Mouse (Mus musculus): ENCODE data around the gene Znhit2. TPM values are rescaled to one million over a fixed set of nuclear protein-coding genes. Genes with fewer than 3 reads are reported as not detected.

Znhit2 gene
- 13.5 and 15.6 TPM in 2 replicates for polyA plus RNA-seq (2012; rRNA removed)

DNA sequence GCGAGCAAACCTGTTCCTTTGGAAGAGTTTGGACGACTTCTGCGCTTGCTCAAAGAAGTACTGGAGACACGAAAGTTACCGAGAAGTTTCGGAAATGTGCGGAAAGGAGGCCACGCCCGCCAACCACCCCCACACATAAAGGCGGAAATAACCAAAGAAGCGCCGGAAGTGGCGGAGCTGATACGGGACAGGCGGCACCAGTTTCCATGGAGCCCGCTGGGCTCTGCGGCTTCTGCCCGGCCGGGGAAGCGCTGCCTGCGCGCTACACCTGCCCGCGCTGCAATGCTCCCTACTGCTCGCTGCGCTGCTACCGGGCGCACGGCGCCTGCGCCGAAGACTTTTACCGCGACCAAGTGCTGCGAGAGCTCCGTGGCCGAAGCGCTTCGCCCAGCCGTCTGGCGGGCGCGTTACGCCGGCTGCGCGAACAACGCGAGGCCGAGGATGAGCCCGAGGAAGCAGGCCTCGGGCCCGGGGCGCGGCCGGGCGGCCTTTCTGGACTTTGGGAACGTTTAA, at the start of gene Znhit2:
TSS of gene Znhit2 (plus strand) at position 172 of the 513 bp plus-strand sequence.

GRCm38 (mm10) chr19:6015511-6016315, 45.3 kb upstream of the Znhit2 start, which contains the start of gene Capn1:
Gene Capn1 (minus strand): TSS chr19:6015897.

GRCm38 (mm10) chr19:6046294-6047153, 14.5 kb upstream of the Znhit2 start, which contains the start of gene Syvn1:
Gene Syvn1 (plus strand): TSS chr19:6046576.

GRCm38 (mm10) chr19:6057313-6058096, 3.5 kb upstream of the Znhit2 start, which contains the start of the genes Mrpl49 and Fau:
Gene Mrpl49 (minus strand): TSS chr19:6057785.
Gene Fau (plus strand): TSS chr19:6057844.

GRCm38 (mm10) chr19:6067724-6068415, 6.9 kb downstream of the Znhit2 start, which contains the start of gene Tm7sf2:
Gene Tm7sf2 (minus strand): TSS chr19:6068373.

GRCm38 (mm10) chr19:6076564-6077393, 15.8 kb downstream of the Znhit2 start, which contains the start of gene Vps51:
Gene Vps51 (minus strand): TSS chr19:6077231.

GRCm38 (mm10) chr19:6079983-6080480, 19.0 kb downstream of the Znhit2 start, which contains the start of gene Tmem262:
Gene Tmem262 (plus strand): TSS chr19:6080033.

GRCm38 (mm10) chr19:6082156-6082555, 21.2 kb downstream of the Znhit2 start, which contains the start of gene Gm28374:
Gene Gm28374 (minus strand): TSS chr19:6082256.

GRCm38 (mm10) chr19:6084478-6085248, 23.7 kb downstream of the Znhit2 start, which contains the start of the genes Zfpl1 and Cdca5:
Gene Zfpl1 (minus strand): TSS chr19:6084956.
Gene Cdca5 (plus strand): TSS chr19:6084983.

DNA sequence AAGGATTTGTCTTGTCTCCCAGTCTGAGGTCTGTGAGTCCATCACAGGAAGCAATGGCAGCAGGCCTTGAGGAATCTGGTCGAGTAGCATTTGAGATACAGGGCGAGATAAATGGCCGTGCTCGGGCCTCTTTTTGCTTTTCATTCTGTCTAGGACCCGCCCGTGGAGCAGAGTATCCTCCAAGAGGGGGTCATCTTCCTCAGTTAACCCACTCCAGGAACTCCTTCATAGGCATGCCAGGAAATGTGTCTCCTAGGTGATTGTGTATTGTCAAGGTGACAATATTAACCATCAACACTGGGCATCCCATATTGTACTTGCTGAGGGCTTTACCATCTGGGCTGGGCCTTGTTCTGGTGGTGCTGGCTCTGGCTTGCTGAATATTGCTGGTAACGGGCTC, 33.1 kb downstream of the Znhit2 start, which contains the start of gene AC131692.1:
TSS of gene AC131692.1 (plus strand) at position 301 of the 400 bp plus-strand sequence.

DNA sequence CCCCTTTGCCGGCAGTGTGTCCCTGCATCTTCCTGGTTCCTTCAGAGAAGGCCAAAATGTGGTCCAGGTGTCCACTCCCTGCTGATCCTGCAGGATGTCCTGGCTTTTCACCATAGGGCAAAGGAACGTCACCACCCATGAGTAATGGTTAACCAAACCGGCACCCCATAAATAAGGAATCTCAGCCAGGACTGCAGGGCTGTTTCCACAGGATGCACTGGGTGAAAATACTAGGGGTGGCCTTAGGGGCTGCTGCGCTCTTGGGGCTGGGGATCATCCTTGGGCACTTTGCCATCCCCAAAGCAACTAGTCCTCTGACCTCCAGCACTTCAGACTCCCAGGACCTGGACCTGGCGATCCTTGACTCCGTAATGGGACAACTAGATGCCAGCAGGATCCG, 44.6 kb downstream of the Znhit2 start, which contains the start of gene Naaladl1:
TSS of gene Naaladl1 (plus strand) at position 197 of the 400 bp plus-strand sequence.

Other genes with a start within 250 kb of the Znhit2 start
- 5.5 and 7.0 TPM in 2 replicates for gene Frmd8, start 185.9 kb upstream of the Znhit2 start, polyA plus RNA-seq (2012; rRNA removed)
- 5.2 and 7.1 TPM in 2 replicates for gene Slc25a45, start 183.4 kb upstream of the Znhit2 start, polyA plus RNA-seq (2012; rRNA removed)
- 2.2 and 2.7 TPM in 2 replicates for gene Tigd3, start 167.0 kb upstream of the Znhit2 start, polyA plus RNA-seq (2012; rRNA removed)
- gene Dpf2, start 148.2 kb upstream of the Znhit2 start, polyA plus RNA-seq (2012; rRNA removed): 31.1 and 35.5 TPM in 2 replicates
- gene Cdc42ep2, start 136.4 kb upstream of the Znhit2 start, polyA plus RNA-seq (2012; rRNA removed): 2.2 and 2.3 TPM in 2 replicates
- gene Pola2, start 97.0 kb upstream of the Znhit2 start, polyA plus RNA-seq (2012; rRNA removed): 55.8 and 62.7 TPM in 2 replicates
- gene Slc22a20, start 75.0 kb upstream of the Znhit2 start, polyA plus RNA-seq (2012; rRNA removed): not detected in 2 replicates
- gene Capn1, start 45.3 kb upstream of the Znhit2 start, polyA plus RNA-seq (2012; rRNA removed): 24.8 and 29.9 TPM in 2 replicates
- gene Syvn1, start 14.6 kb upstream of the Znhit2 start, polyA plus RNA-seq (2012; rRNA removed): 8.8 and 11.9 TPM in 2 replicates
- gene Mrpl49, start 3.4 kb upstream of the Znhit2 start, polyA plus RNA-seq (2012; rRNA removed): 28.3 and 34.1 TPM in 2 replicates
- 961 and 1,008 TPM in 2 replicates for gene Fau, start 3.3 kb upstream of the Znhit2 start, polyA plus RNA-seq (2012; rRNA removed)
- 29.2 and 36.4 TPM in 2 replicates for gene Tm7sf2, start 7.2 kb downstream of the Znhit2 start, polyA plus RNA-seq (2012; rRNA removed)
- gene Vps51, start 16.0 kb downstream of the Znhit2 start, polyA plus RNA-seq (2012; rRNA removed): 20.8 and 25.0 TPM in 2 replicates
- 0.06 TPM in 1 of 2 replicates, not detected in the other for gene Tmem262, start 18.8 kb downstream of the Znhit2 start, polyA plus RNA-seq (2012; rRNA removed)
- gene Gm28374, start 21.1 kb downstream of the Znhit2 start, polyA plus RNA-seq (2012; rRNA removed): 0.17 and 0.19 TPM in 2 replicates
- 17.3 and 21.2 TPM in 2 replicates for gene Zfpl1, start 23.8 kb downstream of the Znhit2 start, polyA plus RNA-seq (2012; rRNA removed)
- 22.5 and 26.6 TPM in 2 replicates for gene Cdca5, start 23.8 kb downstream of the Znhit2 start, polyA plus RNA-seq (2012; rRNA removed)
- 0.50 and 0.53 TPM in 2 replicates for gene AC131692.1, start 33.2 kb downstream of the Znhit2 start, polyA plus RNA-seq (2012; rRNA removed)
- gene Naaladl1, start 44.6 kb downstream of the Znhit2 start, polyA plus RNA-seq (2012; rRNA removed): 4.2 and 4.4 TPM in 2 replicates
- gene Sac3d1, start 57.5 kb downstream of the Znhit2 start, polyA plus RNA-seq (2012; rRNA removed): 15.7 and 17.5 TPM in 2 replicates
- 37.2 and 41.0 TPM in 2 replicates for gene Snx15, start 67.1 kb downstream of the Znhit2 start, polyA plus RNA-seq (2012; rRNA removed)
- gene Batf2, start 79.8 kb downstream of the Znhit2 start, polyA plus RNA-seq (2012; rRNA removed): 0.27 and 0.37 TPM in 2 replicates
- 22.1 and 23.4 TPM in 2 replicates for gene Arl2, start 80.4 kb downstream of the Znhit2 start, polyA plus RNA-seq (2012; rRNA removed)
- gene Majin, start 123.2 kb downstream of the Znhit2 start, polyA plus RNA-seq (2012; rRNA removed): not detected in 2 replicates
- gene Gpha2, start 165.2 kb downstream of the Znhit2 start, polyA plus RNA-seq (2012; rRNA removed): 0.07 and 0.08 TPM in 2 replicates
- 2.7 and 2.8 TPM in 2 replicates for gene Ppp2r5b, start 174.7 kb downstream of the Znhit2 start, polyA plus RNA-seq (2012; rRNA removed)
- 4.1 and 5.0 TPM in 2 replicates for gene Atg2a, start 180.5 kb downstream of the Znhit2 start, polyA plus RNA-seq (2012; rRNA removed)
- 64.9 and 71.3 TPM in 2 replicates for gene Ehd1, start 215.5 kb downstream of the Znhit2 start, polyA plus RNA-seq (2012; rRNA removed)
- 2.0 TPM in 2 replicates for gene Cdc42bpg, start 245.3 kb downstream of the Znhit2 start, polyA plus RNA-seq (2012; rRNA removed)